Mouse (Mus musculus) kidney, postnatal 25 days (tissue): ENCODE data around the gene Frmpd3.
"Not testable (repeated sequence)": the region's sequence is repeated elsewhere in the genome, so short reads cannot be mapped to it uniquely, and the experiment has no call there.

ENCODE experiments used
- DNase-seq, 2 experiments: peaks; one replicate each; pipeline ENCODE4 v3.0.0; 2021; ENCODE audit warnings: mixed read lengths in 2 of 2

The Frmpd3 gene

DNA sequence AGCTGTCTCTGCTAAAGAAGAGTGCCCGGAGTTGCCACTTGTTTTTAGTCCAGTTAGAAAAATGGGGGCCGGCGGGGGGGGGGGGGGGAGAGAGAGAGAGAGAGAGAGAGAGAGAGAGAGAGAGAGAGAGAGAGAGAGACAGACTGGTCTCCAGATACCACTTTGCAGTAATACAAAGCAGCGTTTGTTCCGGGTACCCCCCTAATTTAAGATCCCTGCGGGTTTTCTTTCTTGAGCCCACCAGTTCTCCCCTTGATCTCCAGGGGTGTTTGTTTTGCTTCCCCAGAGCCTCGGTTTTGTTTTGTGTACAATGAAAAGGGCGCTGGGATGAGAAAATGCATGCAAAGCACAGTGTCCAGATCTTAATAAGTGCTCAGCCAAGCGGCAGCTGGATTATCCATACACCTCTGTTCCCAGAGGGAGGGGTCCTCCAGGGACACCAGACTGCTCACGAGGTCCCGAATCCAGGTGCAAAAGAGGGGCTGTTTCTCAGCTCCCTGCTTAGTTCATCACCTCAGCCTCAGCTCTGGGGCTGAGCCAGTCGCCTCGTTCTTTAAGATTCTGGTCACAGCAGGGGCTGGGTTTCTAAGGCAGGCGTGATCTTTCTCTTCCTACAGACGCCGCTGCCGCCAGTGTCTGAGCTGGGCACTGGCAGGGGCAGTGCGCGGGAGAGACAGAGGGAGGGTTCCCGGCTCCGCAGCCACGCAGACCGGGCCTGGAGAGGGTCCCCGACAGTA is at the start of gene Frmpd3:
Gene Frmpd3, plus strand, starts transcription at position 608 of the 737 bp plus-strand sequence.
- DNase-seq = peak in 1 of 2 experiments; percentile 2

DNA sequence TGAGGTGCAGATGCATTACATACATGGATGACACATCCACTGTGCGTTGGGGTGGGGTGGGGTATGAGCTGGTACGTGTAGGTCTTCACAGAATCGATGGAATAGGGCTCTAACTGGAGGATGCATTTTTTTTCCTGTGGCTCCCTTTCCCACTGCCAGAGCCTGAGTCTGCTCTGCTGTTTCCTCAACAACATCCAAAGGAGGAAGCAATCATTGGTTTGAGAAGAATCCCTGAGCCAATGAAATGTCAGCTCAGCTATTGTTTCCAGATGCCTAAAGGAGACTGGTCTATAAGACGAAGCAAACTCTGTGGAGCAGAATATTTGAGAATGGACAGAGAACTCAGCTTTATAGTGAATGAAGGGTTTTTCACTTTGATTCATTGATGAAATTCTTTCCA is 38.3 kb upstream of the Frmpd3 start:
- DNase-seq = no peak

DNA sequence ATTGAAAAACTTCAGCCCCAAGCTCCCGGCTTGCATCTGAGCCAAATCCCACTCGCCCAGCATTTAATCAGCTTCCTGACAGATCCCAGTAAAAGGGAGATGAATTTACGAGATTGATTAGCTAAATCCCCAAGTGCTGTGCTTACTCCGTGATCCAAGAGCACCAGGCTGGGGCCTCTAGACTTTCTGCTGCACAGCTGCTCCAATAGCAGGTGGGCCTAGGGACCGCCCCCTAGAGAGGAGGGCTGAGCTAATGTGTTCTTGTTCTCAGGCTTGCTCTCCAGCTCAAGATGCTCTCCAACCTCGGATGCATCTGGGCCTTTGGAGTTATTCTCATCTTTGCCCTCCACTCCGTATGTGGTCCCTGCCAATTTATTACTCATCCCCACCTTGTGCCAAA is 36.4 kb upstream of the Frmpd3 start:
- DNase-seq = no peak

DNA sequence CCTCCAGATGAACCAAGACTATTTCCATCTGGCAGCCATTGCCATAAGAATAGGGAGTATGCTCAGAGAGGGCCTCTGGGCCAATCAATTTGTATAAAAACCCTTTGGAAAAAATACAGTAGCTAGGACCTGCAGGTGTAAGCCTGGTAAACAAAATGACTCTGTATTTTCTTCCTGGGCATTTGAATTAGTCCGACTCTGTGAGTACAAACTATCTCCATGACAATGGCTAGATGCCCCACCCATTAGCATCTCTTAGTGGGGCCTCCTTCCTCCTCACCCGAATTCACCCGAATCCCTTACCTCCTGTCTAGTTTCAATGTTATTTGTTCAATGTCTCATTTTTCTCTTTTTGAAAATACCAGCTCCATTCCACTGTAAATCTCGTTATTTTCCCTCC is 24.1 kb upstream of the Frmpd3 start:
- DNase-seq = no peak

DNA sequence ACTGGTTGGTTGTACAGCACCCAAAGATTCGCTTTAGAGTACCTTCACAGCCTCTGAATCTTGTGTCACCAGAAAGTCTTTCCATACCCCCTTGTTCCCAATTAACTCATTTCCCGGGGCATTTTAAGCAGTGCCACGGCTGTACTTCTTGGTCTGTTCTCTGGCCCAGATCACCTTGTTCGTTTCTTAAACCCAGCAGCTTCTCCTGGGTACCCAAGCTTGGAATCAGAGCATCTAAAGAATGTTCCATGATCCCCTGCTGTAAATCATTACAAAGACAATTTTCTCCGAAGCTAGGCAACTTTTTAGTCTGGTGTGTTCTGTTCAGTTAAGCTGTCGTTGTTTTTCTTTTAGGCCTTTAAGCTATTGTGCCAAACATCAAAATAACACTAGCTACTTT is 22.9 kb upstream of the Frmpd3 start:
- peak; percentile 4 to 55 for DNase-seq

DNA sequence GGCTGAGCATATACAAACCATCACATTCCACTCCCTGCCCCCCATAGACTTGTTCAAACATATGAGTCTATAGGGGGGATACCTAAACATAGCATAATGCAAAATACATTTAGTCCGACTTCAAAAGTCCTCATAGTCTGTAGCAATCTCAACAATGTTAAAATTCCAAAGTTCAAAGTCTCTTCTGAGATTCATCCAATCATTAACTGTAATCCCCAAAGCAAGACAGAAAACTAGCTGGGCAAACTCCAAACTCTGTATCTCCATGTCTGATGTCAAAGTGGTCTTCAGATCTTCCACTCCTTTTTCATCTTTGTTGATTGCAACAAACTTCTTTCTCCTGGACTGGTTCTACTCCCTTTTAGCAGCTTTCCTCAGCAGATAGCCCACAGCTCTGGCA is 21.4 kb upstream of the Frmpd3 start:
- DNase-seq = not testable (repeated sequence)

DNA sequence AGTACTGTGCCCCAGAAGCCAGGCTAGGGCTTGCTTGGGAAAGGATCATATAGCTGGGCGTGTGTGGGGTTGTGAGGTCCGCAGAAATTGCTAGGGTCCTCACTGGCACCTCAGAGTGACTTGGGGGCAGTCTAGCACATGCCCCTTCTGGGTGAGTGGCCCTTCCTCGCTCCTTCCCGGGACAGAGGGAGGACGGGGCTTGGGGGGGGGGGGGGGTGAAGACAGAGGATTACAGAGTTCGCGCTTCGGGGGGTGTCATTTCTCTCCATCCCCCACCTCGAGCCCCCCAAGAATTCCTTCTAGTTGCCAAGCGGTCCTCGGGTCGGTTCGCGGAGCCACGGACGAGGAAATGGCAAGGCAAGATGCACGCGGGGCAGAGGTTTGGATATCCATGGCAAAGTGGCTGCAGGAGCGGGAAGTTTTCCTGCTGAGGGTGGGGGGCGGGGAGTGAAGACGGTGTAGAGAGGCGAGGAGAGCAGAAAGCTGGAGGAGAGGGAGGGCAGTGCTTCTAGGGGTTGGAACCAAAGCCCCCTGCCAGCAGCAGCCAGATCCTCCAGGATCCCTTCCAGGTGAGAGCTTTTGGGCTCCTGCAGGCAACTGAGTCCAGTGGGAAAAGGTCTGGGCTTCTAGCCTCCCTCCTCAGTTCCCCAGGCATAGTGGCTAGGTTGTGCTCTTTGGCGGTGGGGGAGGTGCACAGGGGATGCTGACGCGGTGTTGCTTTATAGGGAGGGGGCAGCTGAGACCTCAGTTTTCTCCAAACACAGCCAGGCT is 515 bp downstream of the Frmpd3 start:
- no peak for DNase-seq

DNA sequence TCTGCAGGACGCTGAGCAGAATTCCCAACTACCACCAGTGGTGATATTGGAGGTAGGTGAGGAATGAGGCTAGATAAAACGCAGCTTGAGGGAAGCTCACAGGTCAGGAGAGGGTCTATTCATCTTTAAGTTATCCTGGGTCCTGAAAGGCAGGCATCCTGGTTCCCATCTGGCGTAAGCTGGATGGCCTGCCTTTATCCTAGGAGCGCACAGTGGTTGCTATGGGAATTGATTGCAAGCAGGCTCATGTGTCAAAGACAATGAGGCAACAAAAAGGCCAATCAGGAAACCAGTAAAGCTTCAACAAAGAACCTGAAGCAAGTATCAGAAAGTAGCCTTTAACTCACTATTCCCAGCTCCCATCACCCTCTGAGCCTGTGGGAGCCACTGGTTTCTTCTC is 33.6 kb downstream of the Frmpd3 start:
- no peak for DNase-seq

DNA sequence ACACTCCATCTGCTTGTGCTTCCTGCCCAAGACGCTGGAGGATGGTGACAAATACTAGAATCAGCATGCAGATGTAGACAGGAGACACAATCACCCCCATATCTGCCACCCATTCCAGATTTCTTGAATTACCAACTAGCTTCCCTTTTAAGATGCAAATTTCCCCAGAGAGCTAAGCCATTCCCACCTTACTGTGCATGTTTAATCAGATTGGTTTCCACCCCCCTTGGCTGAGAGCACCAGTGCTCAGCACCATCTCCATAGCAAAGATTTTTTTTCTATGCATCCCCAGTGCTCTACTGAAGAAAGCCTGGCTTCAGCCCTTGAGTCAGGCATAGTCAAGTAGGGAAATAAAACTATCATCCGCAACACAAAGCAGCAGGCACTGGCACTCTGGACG is 57.9 kb downstream of the Frmpd3 start:
- DNase-seq = no peak

DNA sequence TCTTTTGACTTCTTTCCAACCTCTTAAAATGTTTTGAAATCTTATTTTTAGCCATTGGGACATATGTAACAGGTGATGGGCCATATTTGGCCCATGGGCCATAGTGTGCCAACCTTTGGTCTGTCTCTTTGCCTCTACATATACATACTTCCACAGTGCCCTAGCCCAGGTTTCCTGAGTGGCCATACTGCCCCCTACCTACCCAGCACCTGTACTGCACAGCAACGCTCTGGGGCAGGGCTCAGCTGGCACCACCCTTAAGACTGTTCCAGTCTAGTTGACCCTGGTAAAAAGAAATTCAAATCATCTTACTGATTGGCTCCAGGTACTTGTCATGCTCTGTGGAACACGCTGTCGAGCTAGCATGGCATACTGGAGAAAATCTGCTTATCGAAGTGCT is 60.8 kb downstream of the Frmpd3 start:
- peak in 1 of 2 experiments; percentile 3 for DNase-seq

DNA sequence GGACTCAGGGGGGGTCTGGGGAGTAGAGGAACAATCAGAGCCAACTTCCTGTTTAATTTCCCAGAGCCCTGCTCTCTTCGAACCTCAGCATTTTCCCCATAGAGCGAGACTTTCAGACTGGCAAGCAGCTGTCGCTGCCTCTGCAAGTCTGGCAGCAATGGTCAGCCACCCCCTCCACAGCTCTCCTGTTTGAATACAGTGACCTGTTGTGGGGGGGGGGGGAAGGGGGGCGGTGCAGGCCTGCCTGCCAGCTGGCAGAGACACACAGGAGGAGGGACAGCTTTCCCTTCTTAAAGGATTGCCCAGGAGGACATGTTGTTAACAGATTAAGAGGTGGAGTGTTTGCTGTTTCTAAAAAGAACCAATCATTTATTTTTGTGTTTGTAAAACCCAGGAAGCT is 64.0 kb downstream of the Frmpd3 start:
- DNase-seq = peak; percentile 3 to 46

DNA sequence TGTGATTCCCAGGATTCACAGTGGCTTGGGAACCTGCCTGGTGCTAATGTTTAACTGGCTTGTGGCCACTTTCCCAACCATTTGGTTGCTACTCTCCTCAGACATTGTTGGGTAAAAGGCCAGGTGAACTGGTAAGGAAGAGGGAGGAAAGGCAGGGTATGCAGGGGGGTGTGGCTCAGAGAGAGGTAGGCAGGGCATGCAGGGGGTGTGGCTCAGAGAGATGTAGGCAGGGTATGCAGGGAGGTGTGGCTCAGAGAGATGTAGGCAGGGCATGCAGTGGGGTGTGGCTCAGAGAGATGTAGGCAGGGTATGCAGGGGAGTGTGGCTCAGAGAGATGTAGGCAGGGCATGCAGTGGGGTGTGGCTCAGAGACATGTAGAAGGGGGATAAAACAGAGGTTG is 64.4 kb downstream of the Frmpd3 start:
- peak; percentile 33 to 58 for DNase-seq

DNA sequence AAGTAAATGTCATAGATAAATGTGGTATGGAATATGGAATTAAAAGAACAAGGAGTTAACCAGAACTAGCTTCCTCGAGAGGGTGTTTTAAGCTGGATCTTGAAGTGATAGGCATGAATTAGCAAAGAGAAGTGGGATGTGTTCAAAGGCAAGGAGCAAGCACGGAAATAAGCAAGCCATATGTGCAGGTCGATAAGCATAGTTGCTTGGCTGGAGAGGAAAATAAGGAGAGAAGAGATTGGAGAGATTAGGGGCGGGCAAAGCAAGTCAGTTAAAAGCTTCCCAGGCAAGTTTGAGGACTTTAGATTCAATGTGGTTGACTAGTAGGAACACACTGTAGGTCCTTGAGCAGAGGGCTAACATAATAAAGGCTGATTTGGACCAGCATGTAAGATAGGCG is 65.5 kb downstream of the Frmpd3 start:
- DNase-seq = no peak

DNA sequence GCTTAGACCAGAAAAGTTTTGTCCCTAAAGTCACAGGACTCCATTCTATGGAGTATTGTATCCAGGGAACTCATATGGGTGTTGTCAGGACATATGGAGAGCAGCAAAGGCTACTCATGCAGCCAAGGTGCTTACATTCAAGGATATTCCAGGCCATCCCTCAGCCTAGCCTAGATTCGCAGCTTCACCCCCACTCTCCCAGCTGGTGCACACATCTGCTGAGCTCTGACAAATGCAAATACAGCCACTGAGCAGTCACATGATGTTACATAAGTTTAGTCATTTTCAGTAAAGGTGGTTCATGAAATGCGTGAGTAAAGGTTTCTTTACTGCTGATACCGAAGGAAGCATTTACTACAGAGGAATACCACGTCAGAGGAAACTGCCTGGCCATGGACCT is 76.4 kb downstream of the Frmpd3 start:
- DNase-seq = no peak

DNA sequence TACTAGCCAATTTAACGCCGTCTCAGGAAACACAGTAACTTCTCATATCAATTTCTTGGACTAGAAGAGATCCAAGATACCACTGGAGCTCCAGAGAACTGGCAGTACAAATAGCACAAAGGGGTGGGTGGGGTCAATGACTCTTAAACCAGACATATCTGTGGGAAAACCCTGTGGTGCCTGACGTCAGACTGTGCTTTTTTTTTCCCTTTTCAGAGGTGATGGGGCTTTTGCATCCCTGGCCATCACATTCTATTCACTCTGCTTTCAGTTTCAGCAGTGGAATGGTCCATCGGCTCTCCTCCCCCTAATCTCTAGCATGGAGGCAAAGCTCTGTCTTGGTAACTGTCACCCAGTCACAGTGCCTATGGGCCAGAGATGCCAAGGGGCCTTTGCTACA is 85.1 kb downstream of the Frmpd3 start:
- no peak for DNase-seq

DNA sequence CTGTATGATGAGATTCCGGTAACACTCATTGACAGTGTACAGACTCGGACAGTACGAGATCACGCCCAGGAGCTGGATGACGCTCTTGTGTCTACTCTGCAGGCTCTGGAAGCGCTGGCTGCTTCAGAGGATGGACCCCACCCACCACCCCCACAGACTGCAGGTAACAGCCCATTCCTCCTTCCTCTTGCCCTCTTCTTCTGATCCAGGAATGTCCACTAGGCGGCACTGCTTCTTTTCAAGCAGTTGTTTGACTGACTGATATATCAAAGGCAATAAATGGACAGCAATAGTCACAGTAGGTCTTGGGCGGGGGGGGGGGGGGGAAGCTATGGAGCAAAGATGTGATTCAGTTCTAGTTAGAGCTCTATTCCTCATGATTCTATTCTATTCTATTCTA is 86.2 kb downstream of the Frmpd3 start:
- DNase-seq = peak in 1 of 2 experiments; percentile 54

DNA sequence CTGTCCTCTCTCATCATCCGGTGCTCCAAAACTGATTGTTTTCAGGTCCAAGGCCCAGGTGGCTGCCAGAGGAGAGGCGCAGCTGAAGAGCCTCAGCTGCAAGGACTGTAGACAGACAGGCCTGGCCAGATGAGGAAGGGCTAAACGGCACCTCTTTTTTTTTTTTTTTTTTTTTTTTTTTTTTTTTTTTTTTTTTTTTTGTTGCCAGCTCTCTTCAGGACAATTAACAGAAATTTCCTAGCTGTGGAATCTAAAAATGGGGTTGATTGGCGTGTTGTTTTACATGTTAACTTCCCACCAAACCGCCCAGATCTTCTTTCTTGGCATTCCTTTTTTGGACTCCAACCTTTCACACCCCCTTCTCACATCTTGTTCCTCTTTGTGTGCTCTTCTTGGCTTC is 87.9 kb downstream of the Frmpd3 start:
- DNase-seq = no peak

DNA sequence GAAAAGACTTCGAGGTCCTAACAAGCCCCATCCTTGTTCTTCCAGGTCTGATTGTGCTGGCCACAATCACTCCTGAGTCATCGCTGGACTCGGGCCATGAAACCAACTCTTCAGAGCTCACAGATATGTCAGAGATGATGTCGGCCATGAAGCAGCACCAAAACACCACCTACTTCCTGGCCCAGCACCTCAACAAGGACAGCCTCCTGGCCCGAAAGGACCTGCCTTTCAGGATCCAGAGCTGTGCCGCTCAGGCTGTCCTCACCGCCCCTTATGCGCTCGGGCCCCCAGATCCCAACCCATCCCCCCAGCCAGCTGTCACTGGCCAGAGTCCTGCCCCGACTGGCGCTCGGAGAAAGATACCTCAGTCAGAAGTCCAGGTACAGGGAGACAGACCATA is 88.4 kb downstream of the Frmpd3 start:
- DNase-seq = no peak

DNA sequence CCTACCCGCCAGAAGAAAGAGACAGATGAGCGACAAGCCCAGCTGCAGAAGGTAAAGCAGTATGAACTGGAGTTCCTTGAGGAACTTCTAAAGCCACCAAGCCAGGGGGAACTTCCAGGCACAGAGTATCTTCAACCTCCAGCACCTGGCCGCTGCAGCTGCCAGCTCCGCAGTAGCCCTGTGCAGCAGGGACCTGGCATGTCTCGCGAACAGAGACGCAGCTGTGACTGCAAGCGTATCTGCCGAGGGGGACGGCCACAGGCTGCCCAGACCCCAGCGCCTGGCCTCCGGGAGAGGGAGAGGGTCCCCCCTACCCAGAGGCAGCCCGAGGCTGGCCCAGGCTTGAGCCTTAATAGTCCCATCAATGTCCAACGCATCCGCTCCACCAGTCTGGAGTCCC is 89.9 kb downstream of the Frmpd3 start:
- no peak for DNase-seq

DNA sequence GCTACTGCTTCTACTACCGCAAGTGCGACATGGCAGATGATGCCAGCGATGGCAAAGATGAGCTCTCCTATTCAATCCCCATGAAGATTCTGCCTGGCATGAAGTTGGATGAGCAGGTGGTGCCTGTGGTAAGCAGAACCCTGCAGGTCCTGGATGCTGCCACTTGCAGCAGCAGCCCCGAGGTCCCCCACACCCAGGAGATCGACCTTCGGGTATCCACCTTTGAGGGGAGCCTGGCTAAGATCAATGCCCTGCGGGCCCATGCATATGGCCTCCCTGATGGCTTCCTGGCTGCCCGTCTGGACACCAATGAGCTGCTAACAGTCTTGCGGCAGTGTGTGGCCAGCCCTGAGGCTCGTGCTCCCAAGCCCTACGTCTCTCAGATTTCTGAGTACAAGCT is 90.7 kb downstream of the Frmpd3 start:
- DNase-seq = peak in 1 of 2 experiments; percentile 28

DNA sequence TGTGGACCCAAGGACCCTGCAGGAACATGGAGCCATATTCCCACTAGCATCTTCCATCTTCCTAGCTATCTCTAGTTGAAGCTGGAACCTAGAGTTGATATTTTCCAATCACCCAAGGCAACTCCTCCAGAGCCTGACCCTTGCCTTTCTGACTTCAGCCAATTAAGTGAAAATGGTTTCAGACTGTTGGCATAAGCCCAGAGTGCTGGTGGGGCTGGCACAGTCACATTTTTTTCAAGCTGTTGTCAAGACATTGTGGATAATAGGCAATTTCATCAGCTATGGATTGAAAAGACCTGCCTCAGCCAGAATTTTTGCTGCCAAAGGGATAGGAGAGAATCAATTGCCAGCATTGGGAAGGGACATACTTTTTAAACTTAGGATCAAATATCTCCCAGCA is 95.8 kb downstream of the Frmpd3 start:
- DNase-seq = no peak

DNA sequence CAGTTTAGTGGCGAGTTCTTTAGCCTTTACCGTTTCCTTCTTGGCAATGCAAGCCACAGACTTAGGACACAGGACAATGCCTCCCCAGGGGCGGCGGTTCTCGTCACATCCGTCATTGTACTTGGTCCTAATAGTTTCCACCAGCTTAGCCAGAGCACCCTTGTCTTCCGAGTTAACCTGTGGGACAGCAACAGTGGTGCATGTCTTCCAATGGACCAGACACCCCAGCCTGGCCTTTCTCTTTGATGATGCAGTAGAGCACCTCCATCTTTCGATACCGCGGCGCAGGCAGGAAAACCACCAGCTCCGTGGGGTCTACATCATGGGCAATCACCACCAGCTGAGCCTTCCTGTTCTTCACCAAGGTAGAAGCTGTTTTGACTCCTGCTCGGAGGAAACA is 103.5 kb downstream of the Frmpd3 start:
- no peak for DNase-seq

DNA sequence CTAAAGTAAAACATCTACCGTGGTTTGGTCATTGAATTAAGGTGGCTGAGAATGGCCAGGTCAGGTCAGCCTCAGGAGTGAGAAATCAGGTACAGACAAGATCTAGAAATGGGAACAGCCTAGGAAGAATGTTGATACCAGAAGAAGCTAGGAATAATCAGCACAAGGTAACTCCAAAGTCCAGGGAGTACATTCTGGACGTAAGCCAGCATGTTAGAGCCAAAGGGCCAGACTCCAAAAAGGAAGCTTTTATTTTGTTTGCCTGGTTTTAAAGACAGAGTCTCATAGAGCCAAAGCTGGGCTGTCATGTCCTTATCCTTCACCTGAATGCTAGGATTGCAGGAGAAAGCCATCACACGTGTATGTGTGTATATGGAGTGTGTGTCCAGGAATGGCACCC is 108.0 kb downstream of the Frmpd3 start:
- DNase-seq = peak in 1 of 2 experiments; percentile 39

DNA sequence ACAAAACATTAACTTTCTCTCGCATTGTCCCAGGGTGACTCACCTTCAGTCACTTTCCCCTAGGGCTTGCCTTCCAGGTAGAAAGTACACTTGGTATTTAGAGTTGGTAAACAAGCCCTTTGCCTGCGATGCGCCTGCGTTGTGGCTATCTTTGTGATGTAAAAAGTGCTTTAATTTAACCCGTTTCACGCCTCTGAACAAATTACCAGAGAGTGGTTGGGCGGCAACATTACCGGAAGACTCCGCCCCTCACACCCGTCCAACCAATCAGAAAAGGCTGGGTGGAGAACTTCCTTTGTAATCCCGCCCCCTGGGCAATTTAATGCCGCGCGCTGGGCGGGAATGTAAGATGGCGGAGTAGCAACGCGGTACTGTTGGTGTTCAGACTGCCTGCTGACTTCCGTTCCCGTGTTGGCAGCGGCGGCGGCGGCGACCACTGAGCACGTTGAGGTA is 114.2 kb downstream of the Frmpd3 start, which contains the start of gene Prps1:
Gene Prps1, plus strand, starts transcription at position 335 of the 453 bp plus-strand sequence.
- peak; percentile 90 to 91 for DNase-seq
